Mouse (Mus musculus) layer of hippocampus, adult 18-20 months (tissue): ENCODE results near the gene Tmem59l. TPM values are rescaled to one million over a fixed set of nuclear protein-coding genes. Genes with fewer than 3 reads are reported as not detected.

ENCODE experiments used
- total RNA-seq, 2 experiments: library from RNA; stranded (reverse); gene quantifications; 2 replicates each; pipeline ENCODE4 v1.2.3; 2021

Gene Tmem59l
- total RNA-seq, 2 experiments from 2014 or later = 326 to 327 TPM

Other genes starting within 250 kb of the Tmem59l start
- 10 to 100 TPM; 71.9 to 76.0 TPM for gene Homer3, start 204.5 kb downstream of the Tmem59l start, total RNA-seq
- gene Ddx49, start 184.9 kb downstream of the Tmem59l start, total RNA-seq = 10 to 100 TPM; 36.3 to 49.0 TPM
- gene Cope, start 184.8 kb downstream of the Tmem59l start, total RNA-seq = 100 to 1,000 TPM; 125 to 149 TPM
- 100 to 1,000 TPM; 112 to 116 TPM for gene Cers1, start 171.6 kb downstream of the Tmem59l start, total RNA-seq
- gene Gdf1, start 157.5 kb downstream of the Tmem59l start, total RNA-seq = 10 to 100 TPM; 15.1 to 18.2 TPM
- gene Upf1, start 134.1 kb downstream of the Tmem59l start, total RNA-seq = 10 to 100 TPM; 74.5 to 75.6 TPM
- under 1 TPM; 0.13 to 0.42 TPM for gene Comp, start 113.8 kb downstream of the Tmem59l start, total RNA-seq
- gene Crtc1, start 47.8 kb downstream of the Tmem59l start, total RNA-seq = 100 to 1,000 TPM; 193 to 199 TPM
- gene Klhl26, start 10.4 kb downstream of the Tmem59l start, total RNA-seq = 10 to 100 TPM; 54.1 to 62.0 TPM
- gene Crlf1, start 5.8 kb upstream of the Tmem59l start, total RNA-seq = 10 to 100 TPM; 33.1 to 38.2 TPM
- 100 to 1,000 TPM in 1 of 2 experiments, 10 to 100 TPM in 1; 96.5 to 104 TPM for gene Rex1bd, start 19.4 kb upstream of the Tmem59l start, total RNA-seq
- gene Uba52, start 23.4 kb upstream of the Tmem59l start, total RNA-seq = 1,000 to 10,000 TPM; 1,062 to 1,079 TPM
- 100 to 1,000 TPM; 450 to 467 TPM for gene Fkbp8, start 40.4 kb upstream of the Tmem59l start, total RNA-seq
- 10 to 100 TPM; 40.6 to 45.6 TPM for gene Kxd1, start 40.6 kb upstream of the Tmem59l start, total RNA-seq
- 10 to 100 TPM; 18.9 to 21.8 TPM for gene Ell, start 52.1 kb upstream of the Tmem59l start, total RNA-seq
- 10 to 100 TPM; 47.3 to 47.7 TPM for gene Isyna1, start 107.0 kb upstream of the Tmem59l start, total RNA-seq
- gene Ssbp4, start 121.5 kb upstream of the Tmem59l start, total RNA-seq = 100 to 1,000 TPM; 272 to 279 TPM
- under 1 TPM; 0.33 to 0.37 TPM for gene Lrrc25, start 128.8 kb upstream of the Tmem59l start, total RNA-seq
- gene Gdf15, start 145.1 kb upstream of the Tmem59l start, total RNA-seq = not detected
- 10 to 100 TPM; 20.0 to 23.3 TPM for gene Pgpep1, start 173.0 kb upstream of the Tmem59l start, total RNA-seq
- 10 to 100 TPM; 63.8 to 71.5 TPM for gene Lsm4, start 185.9 kb upstream of the Tmem59l start, total RNA-seq
- gene Jund, start 211.6 kb upstream of the Tmem59l start, total RNA-seq = 100 to 1,000 TPM; 186 to 200 TPM
- under 1 TPM in 1 of 2 experiments, not detected in 1; 0.07 TPM for gene Iqcn, start 216.1 kb upstream of the Tmem59l start, total RNA-seq
- not detected for gene Gm3336, start 231.2 kb upstream of the Tmem59l start, total RNA-seq
- 1 to 10 TPM; 1.0 to 1.3 TPM for gene Pde4c, start 236.4 kb upstream of the Tmem59l start, total RNA-seq